Mouse (Mus musculus): ENCODE data around the gene Apex2.
"Not testable (repeated sequence)": the region's sequence is repeated elsewhere in the genome, so short reads cannot be mapped to it uniquely, and the experiment has no call there.

Apex2 gene

DNA sequence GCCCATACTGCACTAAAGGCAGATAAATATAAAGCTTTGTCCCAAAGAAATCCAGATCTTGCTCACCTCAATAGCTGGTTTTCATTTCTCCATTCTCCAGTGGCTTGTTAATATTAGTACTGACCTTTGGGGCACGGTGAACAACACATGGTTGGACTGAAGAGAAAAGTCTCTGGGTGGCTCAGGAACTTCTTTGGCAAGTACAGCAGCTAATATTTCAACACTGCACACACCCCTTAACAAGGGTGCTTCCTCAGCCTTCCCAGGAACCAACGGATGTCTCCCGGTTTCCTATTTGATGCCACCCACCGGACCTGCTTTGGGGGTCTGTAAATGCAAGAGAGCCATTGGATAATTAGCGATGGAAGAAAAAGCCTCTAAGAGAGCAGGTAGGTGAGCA is at the start of gene Apex2:
Gene Apex2 (minus strand): TSS at position 173 of the 400 bp plus-strand sequence.
- DNase-seq: no peak

- DNase-seq: no peak
Observed at GRCm38 (mm10) chrX:150636421-150636820, 46.8 kb upstream of the Apex2 start.

DNA sequence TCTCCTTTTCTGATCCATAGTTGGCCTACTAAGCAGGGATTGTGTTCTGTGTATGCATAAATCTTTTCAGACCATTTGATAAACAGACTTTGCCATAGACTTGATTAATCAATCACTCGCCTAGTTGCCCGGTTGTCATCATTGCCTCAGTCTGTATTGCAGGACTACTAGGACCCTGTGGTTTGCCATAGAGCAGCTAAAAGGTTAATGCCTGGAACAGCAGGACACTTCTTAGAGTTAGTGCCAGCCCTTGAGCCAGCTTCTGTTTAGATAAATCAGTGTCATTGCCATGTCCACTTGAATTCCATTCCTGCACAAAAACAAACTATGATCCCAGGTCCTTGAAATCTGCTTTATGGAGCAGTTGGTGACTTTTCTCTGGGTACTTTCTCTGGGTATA is 9.2 kb upstream of the Apex2 start:
- DNase-seq: no peak

- no peak for DNase-seq
Observed at GRCm38 (mm10) chrX:150595016-150595760, 5.5 kb upstream of the Apex2 start.

DNA sequence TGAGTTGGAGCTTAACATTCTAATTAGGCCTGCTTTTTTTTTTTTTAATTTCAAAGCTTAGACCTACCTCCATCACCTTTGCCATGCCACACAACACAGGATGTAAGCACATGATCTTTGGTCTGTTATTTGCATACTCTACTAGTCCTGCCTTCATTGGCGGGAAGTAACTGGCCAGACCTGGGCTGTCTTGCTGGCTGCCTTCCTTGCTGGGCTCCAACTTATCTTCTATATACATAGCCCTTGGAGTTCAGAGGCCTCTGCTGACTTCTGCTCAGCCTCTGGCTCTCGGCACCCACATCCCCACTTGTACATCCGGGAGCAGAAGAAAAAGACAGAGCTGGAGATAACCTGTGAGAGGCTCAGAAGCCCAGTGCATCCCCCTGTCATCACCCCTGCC is 4.5 kb upstream of the Apex2 start:
- no peak for DNase-seq

GRCm38 (mm10) chrX:150593266-150594035 is 3.8 kb upstream of the Apex2 start:
- no peak for DNase-seq

- DNase-seq: peak; percentile 82 to 89
Observed at GRCm38 (mm10) chrX:150588023-150588764, 1.5 kb downstream of the Apex2 start, which contains the start of gene Pfkfb1. Gene Pfkfb1, plus strand, starts transcription at chrX:150588229.

GRCm38 (mm10) chrX:150585116-150585515 is 4.6 kb downstream of the Apex2 start:
- DNase-seq: no peak

- DNase-seq: no peak
Observed at GRCm38 (mm10) chrX:150581921-150582320, 7.7 kb downstream of the Apex2 start.

- DNase-seq: no peak
Observed at GRCm38 (mm10) chrX:150564644-150565357, 24.9 kb downstream of the Apex2 start.

DNA sequence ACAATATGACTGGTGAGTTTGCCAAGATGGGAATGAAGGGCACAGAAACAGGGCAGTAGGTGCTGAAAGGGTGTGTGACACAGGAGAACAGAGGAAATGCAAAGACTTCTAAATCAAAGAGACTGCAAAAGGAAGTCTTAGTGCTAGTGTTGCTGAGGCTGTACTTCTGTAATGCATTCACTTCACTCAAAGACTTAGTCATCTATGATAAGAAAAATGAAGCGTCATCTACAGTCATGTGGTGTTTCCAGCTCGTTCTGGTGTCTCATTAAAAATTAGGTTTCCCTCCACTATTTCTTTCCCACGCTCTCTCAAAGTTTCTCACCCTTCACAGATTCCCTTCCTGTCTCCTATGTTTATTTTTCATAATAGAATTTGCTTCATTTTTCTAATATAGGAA is 35.6 kb downstream of the Apex2 start:
- DNase-seq: no peak

DNA sequence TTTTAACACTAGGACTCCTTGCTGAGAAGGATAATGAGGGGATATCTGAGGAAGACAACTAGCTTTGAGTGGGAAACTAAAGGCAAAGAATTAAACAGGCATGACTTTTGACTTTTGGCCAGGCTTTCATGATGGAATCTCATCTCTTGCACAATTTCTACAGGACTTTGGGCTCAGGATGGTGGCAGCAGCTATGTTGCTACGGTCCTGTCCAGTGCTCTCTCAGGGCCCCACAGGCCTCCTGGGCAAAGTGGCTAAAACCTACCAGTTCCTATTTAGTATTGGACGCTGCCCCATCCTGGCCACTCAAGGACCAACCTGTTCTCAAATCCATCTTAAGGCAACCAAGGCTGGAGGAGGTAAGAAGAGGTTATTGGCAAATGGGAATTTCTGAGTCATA is 37.7 kb downstream of the Apex2 start:
- no peak for DNase-seq

GRCm38 (mm10) chrX:150549639-150550038 is 40.0 kb downstream of the Apex2 start:
- no peak for DNase-seq

DNA sequence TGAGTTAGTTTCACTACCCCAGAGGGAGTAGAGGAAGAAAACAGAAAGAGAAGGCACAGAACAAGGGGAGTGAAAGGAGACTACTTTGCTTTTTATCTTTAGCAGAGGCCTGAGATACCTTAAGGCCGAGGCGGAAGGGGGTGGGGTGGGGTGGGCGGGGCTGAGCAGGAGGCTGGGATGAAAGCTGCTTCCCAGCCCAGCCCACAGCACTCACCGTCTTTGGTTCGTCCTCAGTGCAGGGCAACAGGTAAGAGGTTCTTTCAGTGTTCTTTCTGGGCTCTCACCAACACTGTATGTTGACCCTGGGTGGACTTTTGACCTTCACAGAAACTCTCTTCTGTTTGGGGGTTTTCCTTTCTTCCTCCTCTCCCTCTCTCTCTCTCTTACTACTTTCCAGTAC is 42.4 kb downstream of the Apex2 start, which contains the start of gene Alas2:
Gene Alas2 (plus strand): TSS at position 137 of the 400 bp plus-strand sequence.
- no peak for DNase-seq

- no peak for DNase-seq
Observed at GRCm38 (mm10) chrX:150541684-150542083, 48.0 kb downstream of the Apex2 start.

DNA sequence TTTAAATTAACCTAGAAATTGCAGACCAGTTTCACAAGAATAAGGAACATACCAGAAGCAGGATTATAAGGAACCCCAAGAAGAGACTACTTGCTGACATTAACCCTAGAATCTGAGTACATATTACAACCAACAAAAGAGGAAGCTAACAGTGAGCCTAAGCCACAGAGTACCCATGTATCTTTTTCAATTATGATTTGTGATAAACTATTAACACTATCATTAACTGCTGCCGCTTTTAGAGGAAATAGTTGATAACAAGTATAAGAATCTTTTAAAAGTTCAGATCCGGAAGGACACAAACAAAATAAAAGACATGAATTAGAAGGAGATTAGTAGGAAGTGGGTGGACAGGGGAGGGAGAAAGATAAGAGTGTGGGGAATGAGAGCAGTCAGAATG is 49.6 kb downstream of the Apex2 start:
- DNase-seq: no peak

DNA sequence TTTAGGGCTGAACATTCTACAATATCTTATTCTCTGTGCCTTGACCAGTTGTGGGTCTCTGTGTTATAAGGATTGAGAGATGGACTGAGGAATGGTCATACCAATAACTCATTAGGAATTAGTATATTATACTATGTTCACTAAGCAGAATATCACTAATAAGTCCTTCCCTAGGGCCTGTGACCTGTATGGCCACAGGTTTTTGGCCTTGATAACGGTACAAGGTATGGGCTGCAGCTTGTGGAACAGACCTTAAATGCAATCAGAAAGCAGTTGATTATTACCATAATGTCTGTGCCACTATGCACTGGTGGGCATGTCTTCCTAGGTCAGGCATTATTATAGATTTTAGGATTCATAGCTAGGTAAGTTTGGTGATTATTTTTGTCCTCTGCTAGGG is 73.2 kb downstream of the Apex2 start:
- no peak for DNase-seq

GRCm38 (mm10) chrX:150516015-150516414 is 73.7 kb downstream of the Apex2 start:
- no peak for DNase-seq

DNA sequence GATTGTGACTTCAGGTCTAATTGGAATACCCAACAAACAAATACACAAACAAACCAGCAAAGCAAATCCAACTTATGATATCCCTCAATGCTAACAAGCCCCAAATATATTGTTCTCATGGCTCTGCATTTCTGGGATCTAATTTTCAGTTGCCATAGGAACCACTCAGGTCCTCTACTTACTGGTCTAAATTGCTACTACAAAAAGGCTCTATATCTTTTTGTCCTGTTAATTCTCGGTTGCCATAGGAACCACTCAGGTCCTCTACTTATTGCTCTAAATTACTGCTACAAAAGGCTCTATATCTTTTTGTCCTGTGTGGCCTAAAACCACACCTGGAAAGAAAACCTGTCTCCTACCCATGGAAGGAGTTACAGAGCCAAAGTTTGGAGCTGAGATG is 75.5 kb downstream of the Apex2 start:
- no peak for DNase-seq

DNA sequence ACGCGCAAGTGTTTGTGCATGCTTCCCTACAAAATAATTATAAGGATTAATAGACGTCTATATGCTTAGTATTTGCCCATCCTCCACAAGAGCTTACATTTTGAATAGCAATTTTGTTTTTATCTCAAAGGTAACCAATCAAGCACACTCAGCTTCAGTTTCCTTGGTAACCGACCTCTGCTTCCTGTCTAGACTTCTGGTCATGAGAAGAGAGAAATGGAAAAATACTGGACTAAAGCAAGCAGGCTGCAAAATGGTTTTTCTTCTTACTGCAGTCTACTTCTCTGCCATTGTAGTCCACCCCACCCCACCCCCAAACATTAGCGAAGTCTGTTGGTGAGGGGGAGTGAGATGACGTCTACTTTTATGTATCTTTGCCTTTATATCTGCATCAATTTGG is 78.4 kb downstream of the Apex2 start:
- DNase-seq: no peak

GRCm38 (mm10) chrX:150510631-150511030 is 79.0 kb downstream of the Apex2 start:
- peak in 1 of 2 experiments; percentile 30 for DNase-seq

- DNase-seq: no peak
Observed at GRCm38 (mm10) chrX:150508696-150509095, 81.0 kb downstream of the Apex2 start.

DNA sequence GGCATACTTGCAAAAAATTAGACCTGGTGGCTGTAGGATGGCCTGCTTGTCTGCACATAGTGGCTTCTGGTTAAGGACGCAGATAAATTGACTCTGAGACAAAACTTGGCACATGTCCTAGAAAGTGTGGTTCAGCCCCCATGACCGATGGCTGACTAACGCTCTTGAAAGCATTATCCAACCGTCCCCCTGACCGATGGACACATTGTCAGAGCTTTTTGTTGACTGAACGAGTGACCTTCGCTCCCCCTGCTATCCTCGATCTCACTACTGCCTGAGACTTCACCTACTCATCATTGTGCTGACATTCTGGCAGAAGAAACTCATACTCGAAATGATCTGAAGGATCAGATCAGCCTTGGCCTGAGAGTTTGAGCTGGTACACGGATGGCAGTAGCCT is 101.9 kb downstream of the Apex2 start:
- not testable (repeated sequence) for DNase-seq

All from lung, adult 18-20 months (tissue).